Mouse (Mus musculus) left cerebral cortex, postnatal 14 days (tissue): ENCODE data around the gene Slc35f6. TPM values are rescaled to one million over a fixed set of nuclear protein-coding genes. Genes with fewer than 3 reads are reported as not detected.

Experiments used
- DNase-seq, 2 experiments: peaks; one replicate each; pipeline ENCODE4 v3.0.0; 2021 to 2022; ENCODE audit warnings: low spot score in 2 of 2, mixed read lengths in 1 of 2
- intact Hi-C: fragments of 180-260 bp; cut with DNase I; formaldehyde crosslinking; loops from one replicate; pipeline ENCODE4 v1.15.1; 2025
- total RNA-seq, 2 experiments: library from RNA; stranded (reverse); gene quantifications; 2 replicates each; pipeline ENCODE4 v1.2.3; 2021

Gene Slc35f6
- total RNA-seq, 2 experiments from 2014 or later = 32.2 to 37.4 TPM

GRCm38 (mm10) chr5:30618376-30619003 lies 29.2 kb upstream of the Slc35f6 start:
- no peak for DNase-seq
- intact Hi-C loops = no loop called here

DNA sequence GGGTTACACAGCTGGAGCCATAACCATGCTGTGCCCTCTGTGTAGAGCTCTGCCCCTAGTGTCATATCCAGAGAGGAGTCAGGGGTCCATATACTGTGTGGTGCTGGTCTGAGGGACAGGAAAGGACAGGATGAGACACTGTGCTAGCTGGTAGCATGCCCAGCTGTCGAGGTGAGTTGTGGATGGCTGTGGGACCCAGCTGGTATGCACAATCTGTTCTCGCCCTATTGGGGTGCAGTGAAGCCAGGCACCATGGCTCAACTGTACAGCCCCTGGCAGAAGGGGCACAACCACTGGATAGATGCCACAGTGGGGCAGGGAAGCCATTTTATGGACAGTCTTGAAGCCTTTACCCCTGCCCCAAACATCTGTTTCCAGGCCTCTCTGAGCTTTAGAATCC lies 28.5 kb upstream of the Slc35f6 start:
- intact Hi-C loops = no loop called here
- no peak for DNase-seq

DNA sequence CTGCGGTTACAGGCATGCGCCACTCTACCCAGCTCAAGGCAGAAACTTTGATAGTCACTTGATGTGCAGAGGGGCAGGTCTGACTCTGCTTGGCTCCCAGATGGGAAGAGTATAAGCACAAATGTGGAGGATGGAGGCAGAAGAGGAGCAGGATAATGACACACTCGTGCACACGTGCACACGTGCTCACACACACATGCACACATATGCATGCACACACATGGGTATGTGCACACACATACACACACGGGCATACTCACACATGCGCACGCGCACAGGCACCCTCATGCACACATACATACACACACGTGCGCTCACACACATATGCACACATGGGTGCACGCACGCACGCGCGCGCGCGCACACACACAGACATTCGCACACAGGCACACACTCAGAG lies 27.2 kb upstream of the Slc35f6 start:
- no peak for DNase-seq
- intact Hi-C loops = no loop called here

GRCm38 (mm10) chr5:30621211-30621790 lies 26.4 kb upstream of the Slc35f6 start:
- intact Hi-C loops = no loop called here
- no peak for DNase-seq

GRCm38 (mm10) chr5:30621844-30622176 lies 25.9 kb upstream of the Slc35f6 start:
- intact Hi-C loops = no loop called here
- DNase-seq = no peak

DNA sequence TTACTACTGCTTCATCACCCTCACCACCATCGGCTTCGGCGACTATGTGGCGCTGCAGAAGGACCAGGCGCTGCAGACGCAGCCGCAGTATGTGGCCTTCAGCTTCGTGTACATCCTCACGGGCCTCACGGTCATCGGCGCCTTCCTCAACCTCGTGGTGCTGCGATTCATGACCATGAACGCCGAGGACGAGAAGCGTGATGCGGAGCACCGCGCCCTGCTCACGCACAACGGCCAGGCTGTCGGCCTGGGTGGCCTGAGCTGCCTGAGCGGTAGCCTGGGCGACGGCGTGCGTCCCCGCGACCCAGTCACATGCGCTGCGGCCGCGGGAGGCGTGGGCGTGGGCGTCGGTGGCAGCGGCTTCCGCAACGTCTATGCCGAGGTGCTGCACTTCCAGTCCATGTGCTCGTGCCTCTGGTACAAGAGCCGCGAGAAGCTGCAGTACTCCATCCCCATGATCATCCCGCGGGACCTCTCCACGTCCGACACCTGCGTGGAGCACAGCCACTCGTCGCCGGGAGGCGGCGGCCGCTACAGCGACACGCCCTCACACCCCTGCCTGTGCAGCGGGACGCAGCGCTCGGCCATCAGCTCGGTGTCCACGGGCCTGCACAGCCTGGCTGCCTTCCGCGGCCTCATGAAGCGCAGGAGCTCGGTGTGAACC lies 25.4 kb upstream of the Slc35f6 start:
- DNase-seq = peak in 1 of 2 experiments; percentile 33
- intact Hi-C loops = no loop called here

- DNase-seq = no peak
- intact Hi-C loops = no loop called here
These were observed 24.9 kb upstream of the Slc35f6 start for GRCm38 (mm10) chr5:30622841-30623185.

GRCm38 (mm10) chr5:30623380-30623779 lies 24.4 kb upstream of the Slc35f6 start:
- intact Hi-C loops = no loop called here
- DNase-seq = no peak

- intact Hi-C loops = no loop called here
- DNase-seq = no peak
These were observed 23.4 kb upstream of the Slc35f6 start for GRCm38 (mm10) chr5:30624311-30624710.

DNA sequence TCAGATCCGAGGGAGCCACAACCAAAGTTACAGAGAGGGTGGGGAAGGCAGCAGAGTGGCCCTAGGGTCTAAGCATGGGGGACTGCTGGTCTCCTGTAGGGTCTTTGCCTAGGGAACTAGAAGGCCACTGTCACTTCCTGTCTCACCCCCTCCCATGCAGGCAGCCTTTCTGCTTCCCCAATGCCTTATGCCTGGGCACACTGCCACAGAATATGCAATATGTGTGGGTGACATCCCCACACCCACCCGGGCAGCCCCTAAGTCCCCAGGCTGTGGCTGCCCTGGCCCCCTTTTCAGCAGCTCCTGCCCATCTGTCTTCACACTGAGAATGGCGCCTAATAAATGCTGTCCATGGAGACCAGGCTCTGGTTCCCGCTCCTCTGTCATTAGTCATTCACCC lies 22.8 kb upstream of the Slc35f6 start:
- intact Hi-C loops = no loop called here
- no peak for DNase-seq

GRCm38 (mm10) chr5:30625379-30625778 lies 22.4 kb upstream of the Slc35f6 start:
- intact Hi-C loops = no loop called here
- DNase-seq = no peak

GRCm38 (mm10) chr5:30626331-30627105 lies 21.2 kb upstream of the Slc35f6 start:
- intact Hi-C loops = no loop called here
- DNase-seq = no peak

DNA sequence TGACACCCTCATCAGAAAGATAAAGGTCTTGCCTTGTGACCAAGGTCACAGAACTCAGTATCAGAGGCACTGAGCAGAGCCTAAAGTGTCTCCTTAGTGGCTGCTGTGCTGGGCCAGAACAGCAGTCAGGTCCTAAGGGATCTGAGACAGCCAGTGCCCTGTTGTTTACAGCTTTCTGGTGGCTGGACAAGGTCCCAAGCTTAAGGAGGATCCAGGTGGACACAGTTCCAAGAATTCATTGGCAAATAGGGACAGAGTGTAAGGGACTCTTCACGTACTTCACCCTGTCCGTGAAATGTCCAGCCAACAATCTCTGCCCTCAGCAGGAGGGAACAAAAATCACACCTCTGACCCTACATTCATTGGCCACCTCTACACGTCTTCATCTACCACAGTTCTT lies 19.2 kb upstream of the Slc35f6 start:
- DNase-seq = no peak
- intact Hi-C loops = no loop called here

DNA sequence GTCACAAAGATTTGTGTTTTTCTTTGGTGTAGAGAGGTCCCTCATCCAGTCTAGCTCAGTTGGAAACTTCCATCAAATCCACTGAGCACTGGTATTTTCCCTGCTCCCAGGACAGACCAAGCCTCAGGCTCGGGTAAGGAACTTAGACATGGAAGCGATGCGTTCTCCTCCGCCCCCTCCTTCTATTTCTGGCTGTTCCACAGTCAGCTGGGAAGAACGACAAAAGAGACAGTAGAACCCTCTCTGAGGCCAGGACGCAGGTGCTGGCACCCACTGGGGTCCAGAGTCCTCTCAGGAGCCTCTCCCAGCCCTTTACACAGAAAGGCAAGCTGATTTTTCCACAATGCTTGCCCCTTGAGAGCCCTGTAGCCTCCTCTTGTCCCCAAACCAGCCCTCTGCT lies 17.3 kb upstream of the Slc35f6 start:
- intact Hi-C loops = no loop called here
- peak; percentile 44 to 49 for DNase-seq

- intact Hi-C loops = no loop called here
- DNase-seq = no peak
These were observed 15.6 kb upstream of the Slc35f6 start for GRCm38 (mm10) chr5:30632134-30632533.

- intact Hi-C loops = loop anchor here (5.0 kb wide), 1 partner anchor 425 kb away; no protein-coding TSS in a partner anchor
- no peak for DNase-seq
These were observed 10.7 kb upstream of the Slc35f6 start for GRCm38 (mm10) chr5:30636994-30637393.

DNA sequence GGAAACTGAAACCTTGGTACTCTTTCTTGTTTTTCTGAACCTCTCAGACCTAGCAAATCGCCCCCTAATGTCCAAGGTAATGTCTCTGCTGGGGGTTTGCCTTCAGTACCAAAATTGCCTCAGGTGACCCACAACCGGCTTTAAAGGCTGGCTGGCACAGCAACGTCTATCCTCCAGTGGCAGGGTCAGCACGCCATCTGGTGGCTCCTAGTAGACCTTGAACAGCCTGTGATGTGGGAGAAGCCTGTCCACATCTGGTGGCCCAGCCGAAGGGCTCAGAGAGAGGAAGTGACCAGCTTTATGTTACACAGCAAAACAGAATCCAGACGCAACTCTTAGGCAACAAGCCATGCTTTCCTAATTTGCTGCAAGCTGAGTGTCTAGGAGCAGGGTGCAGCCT lies 9.7 kb upstream of the Slc35f6 start:
- intact Hi-C loops = loop anchor here (2.0 to 5.0 kb wide), 3 partner anchors 119 to 426 kb away; no protein-coding TSS in a partner anchor
- peak; percentile 87 for DNase-seq

- DNase-seq = peak; percentile 16 to 74
- intact Hi-C loops = no loop called here
These were observed 4.1 kb upstream of the Slc35f6 start for GRCm38 (mm10) chr5:30643477-30644179.

- intact Hi-C loops = no loop called here
- no peak for DNase-seq
These were observed 1.7 kb upstream of the Slc35f6 start for GRCm38 (mm10) chr5:30646036-30646435.

- intact Hi-C loops = no loop called here
- DNase-seq = peak in 1 of 2 experiments; percentile 30
These were observed 337 bp upstream of the Slc35f6 start for GRCm38 (mm10) chr5:30647396-30647795.
